Mouse (Mus musculus) gastrocnemius, postnatal 25 days (tissue): ENCODE measurements around the gene Ifng. TPM values are rescaled to one million over a fixed set of nuclear protein-coding genes. Genes with fewer than 3 reads are reported as not detected.

Source experiments
- DNase-seq: peaks from one replicate; pipeline ENCODE4 v3.0.0; 2022
- total RNA-seq, 2 experiments: library from RNA; stranded (reverse); gene quantifications; 1 replicate in 1 of 2; 2 replicates in 1 of 2; pipeline ENCODE4 v1.2.3; 2021

Ifng gene
- total RNA-seq, 2 experiments from 2014 or later: not detected

DNA sequence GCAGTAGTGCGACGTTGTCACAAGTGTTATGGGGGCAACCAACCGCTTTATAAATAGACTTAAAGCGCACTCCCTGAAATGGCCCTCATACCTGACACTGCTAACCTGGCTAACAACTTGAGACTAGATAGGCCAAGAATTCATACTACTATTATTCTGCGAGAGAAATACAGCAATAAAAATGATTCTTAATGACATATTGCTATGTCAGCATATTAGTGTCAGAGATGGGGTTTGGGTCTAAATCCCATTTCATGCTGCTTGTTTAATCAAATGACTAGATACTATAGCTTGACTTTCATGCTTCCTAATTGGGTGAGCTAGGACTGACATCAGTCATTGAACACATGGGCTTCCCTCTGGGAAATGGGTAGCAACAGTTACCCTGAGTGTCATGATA, 39.3 kb downstream of the Ifng start:
- DNase-seq: no peak

DNA sequence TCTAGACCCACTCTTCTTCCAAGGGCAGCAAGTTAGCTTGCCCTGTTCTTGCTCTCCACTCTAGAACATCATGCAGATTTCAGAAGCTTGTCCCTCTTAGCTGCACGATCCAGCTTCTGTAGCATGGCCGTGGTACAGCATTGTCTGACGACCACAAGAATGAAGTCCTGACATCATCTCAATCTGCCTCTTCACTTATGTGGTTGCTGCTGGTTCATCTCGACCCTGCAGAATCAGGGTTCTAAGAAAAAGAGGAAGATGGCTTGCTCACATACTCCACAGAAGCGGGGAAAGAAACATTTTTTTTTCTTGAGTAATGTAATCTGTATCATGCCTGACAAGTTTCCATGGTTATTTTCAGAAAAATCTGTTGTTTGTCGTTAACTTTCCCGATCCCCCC, 39.9 kb downstream of the Ifng start:
- DNase-seq: no peak

DNA sequence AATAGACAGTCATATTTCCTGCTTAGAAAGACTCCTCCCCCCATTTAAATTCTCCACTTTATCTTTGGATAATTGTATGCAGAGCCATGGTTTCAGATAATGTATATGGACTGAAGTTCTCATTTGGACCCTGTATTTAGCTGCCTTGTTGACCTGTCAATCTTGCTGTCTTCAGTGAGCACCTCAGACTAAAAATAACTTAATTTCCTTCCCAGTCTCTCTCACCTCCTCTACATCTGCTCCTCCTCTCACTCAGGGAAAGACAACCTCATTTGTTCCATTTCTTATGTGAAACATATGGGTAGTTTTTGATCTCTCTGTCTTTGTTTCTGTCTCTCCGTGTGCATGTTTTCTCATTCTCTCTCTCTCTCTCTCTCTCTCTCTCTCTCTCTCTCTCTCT, 53.3 kb downstream of the Ifng start:
- DNase-seq: no peak

DNA sequence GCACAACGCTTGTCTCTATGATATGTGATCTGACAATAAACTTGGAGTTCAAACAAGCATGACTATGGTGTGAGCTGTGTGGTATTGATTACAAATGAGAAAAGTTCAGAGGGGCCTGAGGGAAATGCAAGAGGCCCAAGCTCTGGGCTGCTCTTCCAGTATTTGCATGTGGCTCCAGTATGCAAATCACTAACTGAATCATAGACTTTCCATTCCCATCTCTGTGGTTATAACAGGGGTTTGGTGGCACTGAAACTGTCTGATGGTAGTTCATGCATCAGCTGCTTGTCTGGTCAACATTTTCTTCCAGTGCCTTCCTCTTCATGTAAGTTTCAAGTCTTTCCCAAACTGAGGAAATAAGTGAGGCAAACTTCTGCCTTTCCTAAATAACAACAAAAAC, 54.5 kb downstream of the Ifng start:
- no peak for DNase-seq

Other genes with a start within 250 kb of the Ifng start
- gene Il22, start 236.1 kb upstream of the Ifng start, total RNA-seq: not detected
- gene Gm32717, start 200.3 kb upstream of the Ifng start, total RNA-seq: under 1 TPM; 0.38 to 0.54 TPM
- under 1 TPM; 0.38 to 0.54 TPM for gene Gm32802, start 182.4 kb upstream of the Ifng start, total RNA-seq
- not detected for gene Iltifb, start 146.0 kb upstream of the Ifng start, total RNA-seq
- gene Gm9040, start 114.1 kb upstream of the Ifng start, total RNA-seq: not detected
- not detected for gene Gm9044, start 108.6 kb upstream of the Ifng start, total RNA-seq
- gene Gm9045, start 103.2 kb upstream of the Ifng start, total RNA-seq: not detected
- gene Gm9046, start 97.8 kb upstream of the Ifng start, total RNA-seq: not detected
- not detected for gene Gm9048, start 92.4 kb upstream of the Ifng start, total RNA-seq
- gene Gm9049, start 86.9 kb upstream of the Ifng start, total RNA-seq: not detected